Mouse (Mus musculus) small intestine, adult 2 months (tissue): ENCODE results near the gene Dhx29.

Experiments used
- CTCF ChIP-seq: fragments of 200-500 bp; IDR thresholded peaks from 2 replicates; pipeline ENCODE4 v1.5.1; 2012; ENCODE audit warnings: low read depth, mild to moderate bottlenecking, control low read depth, inconsistent platforms, low read length, moderate library complexity, mixed read lengths; ENCODE audit not compliant: insufficient replicate concordance, insufficient read length; ENCODE audit errors: extremely low read depth
- POLR2A ChIP-seq: fragments of 200-500 bp; IDR thresholded peaks from 2 replicates; pipeline ENCODE4 v1.6.1; 2012; ENCODE audit warnings: low read depth, mild to moderate bottlenecking, control low read depth, inconsistent platforms, low read length, moderate library complexity

DNA sequence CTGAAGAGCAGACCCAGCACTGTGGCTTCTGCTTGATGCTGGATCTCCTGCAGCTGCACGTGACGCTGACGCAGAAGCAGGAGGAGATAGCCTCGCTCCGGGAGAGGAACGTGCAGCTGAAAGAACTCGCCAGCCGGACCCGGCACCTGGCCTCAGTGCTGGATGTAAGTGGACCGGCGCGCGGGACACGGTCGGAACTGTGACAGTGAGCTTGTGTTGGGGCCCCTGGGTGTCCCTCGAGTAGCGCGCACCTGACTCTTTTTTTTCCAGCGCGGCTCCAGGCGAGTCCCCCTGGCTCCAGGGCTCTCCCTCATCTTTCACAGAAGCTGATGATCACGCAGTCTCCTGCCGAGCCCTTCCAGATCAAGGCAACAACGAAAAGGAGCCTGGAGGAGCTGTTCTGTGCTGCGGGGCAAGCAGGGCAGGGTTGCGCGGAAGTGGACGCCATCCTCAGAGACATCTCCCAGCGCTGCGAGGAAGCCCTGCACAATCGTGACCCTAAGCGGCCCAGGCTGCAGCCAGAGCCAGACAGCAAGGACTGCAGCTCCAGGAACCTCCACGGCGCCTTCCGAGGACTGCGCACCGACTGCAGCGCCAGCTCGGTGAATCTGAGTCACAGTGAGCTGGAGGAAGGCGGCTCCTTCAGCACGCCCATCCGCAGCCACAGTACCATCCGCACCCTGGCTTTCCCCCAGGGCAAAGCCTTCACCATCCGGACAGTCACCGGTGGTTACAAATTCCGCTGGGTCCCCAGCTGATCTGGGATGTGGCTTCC lies 71.4 kb downstream of the Dhx29 start:
- TF ChIP-seq POLR2A (no peak), CTCF (no peak)
